Mouse (Mus musculus): Measurements from ENCODE around the gene Cpa4. TPM values are rescaled to one million over a fixed set of nuclear protein-coding genes. Genes with fewer than 3 reads are reported as not detected.

The Cpa4 gene
- polyA plus RNA-seq, 1 experiment from 2014 or later, result 0.05 TPM

Other genes starting within 250 kb of the Cpa4 start
- 20.9 and 22.5 TPM in 2 replicates for gene Zc3hc1, start 177.3 kb upstream of the Cpa4 start, polyA plus RNA-seq (2015; fragmentation: Nextera tagmentation; extraction: Ambion mirVana)
- gene Klhdc10, start 166.5 kb upstream of the Cpa4 start, polyA plus RNA-seq (2015; fragmentation: Nextera tagmentation; extraction: Ambion mirVana), result 6.8 and 7.5 TPM in 2 replicates
- 17.6 and 20.0 TPM in 2 replicates for gene Tmem209, start 58.6 kb upstream of the Cpa4 start, polyA plus RNA-seq (2015; fragmentation: Nextera tagmentation; extraction: Ambion mirVana)
- 0.06 and 0.07 TPM in 2 replicates for gene Ssmem1, start 58.5 kb upstream of the Cpa4 start, polyA plus RNA-seq (2015; fragmentation: Nextera tagmentation; extraction: Ambion mirVana)
- 2.1 and 9.1 TPM in 2 replicates for gene Cpa2, start 26.8 kb upstream of the Cpa4 start, polyA plus RNA-seq (2015; fragmentation: Nextera tagmentation; extraction: Ambion mirVana)
- gene Cpa5, start 42.6 kb downstream of the Cpa4 start, polyA plus RNA-seq (2015; fragmentation: Nextera tagmentation; extraction: Ambion mirVana), result not detected in 2 replicates
- 2.1 and 10.4 TPM in 2 replicates for gene Cpa1, start 70.8 kb downstream of the Cpa4 start, polyA plus RNA-seq (2015; fragmentation: Nextera tagmentation; extraction: Ambion mirVana)
- gene Cep41, start 125.4 kb downstream of the Cpa4 start, polyA plus RNA-seq (2015; fragmentation: Nextera tagmentation; extraction: Ambion mirVana), result 3.2 and 3.9 TPM in 2 replicates
- gene Mest, start 155.2 kb downstream of the Cpa4 start, polyA plus RNA-seq (2015; fragmentation: Nextera tagmentation; extraction: Ambion mirVana), result 172 and 190 TPM in 2 replicates